Mouse (Mus musculus) ES-E14 (cell line): ENCODE data around the gene Itpr1. TPM values are rescaled to one million over a fixed set of nuclear protein-coding genes. Genes with fewer than 3 reads are reported as not detected.

ENCODE experiments used
- DNase-seq: peaks from one replicate; pipeline ENCODE4 v3.0.0-alpha.2; 2013; ENCODE audit warnings: low read depth, low spot score
- H3K27ac ChIP-seq: 2 replicates; pipeline ENCODE4 v1.5.1; 2012; ENCODE audit warnings: low read depth, mild to moderate bottlenecking, low read length, moderate library complexity, mixed read lengths; ENCODE audit not compliant: poor library complexity, insufficient read depth, severe bottlenecking
- H3K36me3 ChIP-seq: 2 replicates; pipeline ENCODE4 v1.6.1; 2012; ENCODE audit warnings: mild to moderate bottlenecking, low read length, moderate library complexity, mixed read lengths; ENCODE audit not compliant: control insufficient read depth, poor library complexity, insufficient read depth, severe bottlenecking
- H3K4me1 ChIP-seq, 2 experiments: fragments of 150-350 bp in 1 of 2; sonication (generic) in 1 of 2; 2 replicates each; pipeline ENCODE4 v1.6.1; 2012; ENCODE audit warnings: low read length in 2 of 2, mild to moderate bottlenecking in 1 of 2, mixed read lengths in 1 of 2; ENCODE audit not compliant: control insufficient read depth in 2 of 2, insufficient read depth in 2 of 2, poor library complexity in 1 of 2
- H3K4me3 ChIP-seq, 2 experiments: fragments of 150-350 bp in 1 of 2; sonication (generic) in 1 of 2; 2 replicates each; pipeline ENCODE4 v1.5.1; 2012; ENCODE audit warnings: low read length in 2 of 2, low read depth in 1 of 2, mild to moderate bottlenecking in 1 of 2, mixed read lengths in 1 of 2; ENCODE audit not compliant: insufficient read depth in 1 of 2, poor library complexity in 1 of 2, severe bottlenecking in 1 of 2
- H3K9ac ChIP-seq: 2 replicates; pipeline ENCODE4 v1.6.1; 2012; ENCODE audit warnings: low read depth, mild to moderate bottlenecking, low read length, mixed read lengths; ENCODE audit not compliant: poor library complexity, insufficient read depth, severe bottlenecking
- H3K9me3 ChIP-seq: fragments of 150-350 bp; sonication (generic); 2 replicates; pipeline ENCODE4 v1.6.1; 2012; ENCODE audit warnings: low read depth, mild to moderate bottlenecking, low read length; ENCODE audit not compliant: control insufficient read depth, insufficient read depth
- CHD2 ChIP-seq: IDR thresholded peaks from 2 replicates; pipeline ENCODE4 v1.6.1; 2014; ENCODE audit warnings: mild to moderate bottlenecking, low read depth, low read length, inconsistent platforms
- HCFC1 ChIP-seq: IDR thresholded peaks from 2 replicates; pipeline ENCODE4 v1.6.1; 2012; ENCODE audit warnings: low read length, inconsistent platforms, borderline replicate concordance; ENCODE audit not compliant: insufficient read depth
- MAFK ChIP-seq: IDR thresholded peaks from 2 replicates; pipeline ENCODE4 v1.6.1; 2014; ENCODE audit warnings: mild to moderate bottlenecking, low read depth, low read length, inconsistent platforms; ENCODE audit not compliant: insufficient read depth
- ZC3H11A ChIP-seq: IDR thresholded peaks from 2 replicates; pipeline ENCODE4 v1.6.1; 2012; ENCODE audit warnings: low read depth, mild to moderate bottlenecking, inconsistent platforms, low read length, borderline replicate concordance
- ZNF384 ChIP-seq: IDR thresholded peaks from 2 replicates; pipeline ENCODE4 v1.6.1; 2012; ENCODE audit warnings: low read depth, low read length, inconsistent platforms
- in situ Hi-C, 2 experiments: fragments of 600-800 bp; cut with MboI; formaldehyde crosslinking; loops; one replicate each; pipeline ENCODE4 v1.15.1; 2025; ENCODE audit warnings: low sequenced_read_pairs in 2 of 2, inconsistent platforms in 1 of 2; ENCODE audit not compliant: unreplicated experiment in 2 of 2
- total RNA-seq: library from RNA; depleted of rRNA; stranded (reverse); fragments of 300-350 nt; gene quantifications from 2 replicates; pipeline ENCODE4 v1.2.3, GENCODE M21; 2012

Gene Itpr1
- total RNA-seq, 1 experiment, result 52.8 TPM

GRCm38 (mm10) chr6:108198286-108198685, 14.6 kb upstream of the Itpr1 start:
- H3K27ac ChIP-seq, result no peak overlapping the region
- no peak for DNase-seq
- no peaks in the 10 kb centered on the region for H3K36me3 ChIP-seq
- H3K4me3 ChIP-seq, result no peak overlapping the region
- in situ Hi-C loops, result no loop called here
- TF ChIP-seq ZNF384, result no peak
- no peak for TF ChIP-seq CHD2
- no peak for TF ChIP-seq ZC3H11A
- no peak for TF ChIP-seq HCFC1
- TF ChIP-seq MAFK, result no peak
- no peaks in the 10 kb centered on the region for H3K4me1 ChIP-seq
- no peak overlapping the region for H3K9ac ChIP-seq
- H3K9me3 ChIP-seq, result no peaks in the 10 kb centered on the region

- in situ Hi-C loops, result no loop called here
- no peak for DNase-seq
- no peak overlapping the region for H3K9ac ChIP-seq
These were observed 8.6 kb upstream of the Itpr1 start for GRCm38 (mm10) chr6:108204322-108204721.

GRCm38 (mm10) chr6:108206145-108206544, 6.8 kb upstream of the Itpr1 start:
- in situ Hi-C loops, result no loop called here
- DNase-seq, result no peak
- Histone ChIP-seq H3K27ac (no peak overlapping the region), H3K36me3 (no peaks in the 10 kb centered on the region), H3K9ac (no peak overlapping the region), H3K4me3 (no peak overlapping the region), H3K4me1 (no peaks in the 10 kb centered on the region), H3K9me3 (no peaks in the 10 kb centered on the region)
- TF ChIP-seq ZNF384, result no peak
- no peak for TF ChIP-seq CHD2
- no peak for TF ChIP-seq HCFC1
- TF ChIP-seq ZC3H11A, result no peak
- TF ChIP-seq MAFK, result no peak

More at GRCm38 (mm10) chr6:108204322-108204721, 8.6 kb upstream of the Itpr1 start:
- Histone ChIP-seq H3K27ac (no peak overlapping the region), H3K36me3 (no peaks in the 10 kb centered on the region), H3K4me1 (no peaks in the 10 kb centered on the region), H3K9me3 (no peaks in the 10 kb centered on the region), H3K4me3 (no peak overlapping the region)
- TF ChIP-seq HCFC1 (no peak), CHD2 (no peak), MAFK (no peak), ZNF384 (no peak), ZC3H11A (no peak)

GRCm38 (mm10) chr6:108206914-108207566, 5.9 kb upstream of the Itpr1 start:
- Histone ChIP-seq H3K4me3 (no peak overlapping the region), H3K9ac (no peak overlapping the region), H3K27ac (no peak overlapping the region), H3K9me3 (no peaks in the 10 kb centered on the region), H3K36me3 (no peaks in the 10 kb centered on the region), H3K4me1 (peaks cover 2 to 3% of the 10 kb centered on the region in 2 experiments; a peak in 1 of 4 replicates)
- TF ChIP-seq ZC3H11A (no peak), CHD2 (no peak), HCFC1 (no peak), MAFK (no peak)
- no peak for DNase-seq
- in situ Hi-C loops, result no loop called here
